Mouse (Mus musculus): ENCODE results near the gene Lrig3. TPM values are rescaled to one million over a fixed set of nuclear protein-coding genes. Genes with fewer than 3 reads are reported as not detected.

Lrig3 gene
- polyA plus RNA-seq, 1 experiment from 2014 or later: 18.1 TPM

GRCm38 (mm10) chr10:125995701-125996100, 29.7 kb downstream of the Lrig3 start:
- WGBS: 85% methylated on average over 6 of the region's 6 CpGs
- H3K36me3 ChIP-seq (ENCODE audit: insufficient read depth, low read length): peaks cover 46% of the 10 kb centered on the region
- ATAC-seq (ENCODE audit: low FRiP score, low TSS enrichment): no peak
- no peak overlapping the region for H3K4me2 ChIP-seq (replicated peaks; ENCODE audit: low read depth, low read length)
- H3K27ac ChIP-seq (ENCODE audit: low read length): no peak overlapping the region
- no peaks in the 10 kb centered on the region for H3K27me3 ChIP-seq (ENCODE audit: insufficient read depth, low read length)
- no peak overlapping the region for H3K9ac ChIP-seq (replicated peaks; ENCODE audit: low read length)
- H3K4me1 ChIP-seq (ENCODE audit: insufficient read depth, low read length): peaks cover 8% of the 10 kb centered on the region
- H3K9me3 ChIP-seq (ENCODE audit: low read length): no peaks in the 10 kb centered on the region
- no peak overlapping the region for H3K4me3 ChIP-seq (ENCODE audit: low read length)

- WGBS: 69% methylated on average over 9 of the region's 9 CpGs
- no peak for ATAC-seq (ENCODE audit: low FRiP score, low TSS enrichment)
These were observed 31.0 kb downstream of the Lrig3 start for GRCm38 (mm10) chr10:125996989-125997388.

GRCm38 (mm10) chr10:125999561-125999960, 33.6 kb downstream of the Lrig3 start:
- Histone ChIP-seq H3K36me3 (ENCODE audit: insufficient read depth, low read length) (peaks cover 58% of the 10 kb centered on the region), H3K27me3 (ENCODE audit: insufficient read depth, low read length) (no peaks in the 10 kb centered on the region), H3K27ac (ENCODE audit: low read length) (no peak overlapping the region), H3K4me2 (replicated peaks; ENCODE audit: low read depth, low read length) (no peak overlapping the region), H3K9ac (replicated peaks; ENCODE audit: low read length) (no peak overlapping the region), H3K9me3 (ENCODE audit: low read length) (no peaks in the 10 kb centered on the region), H3K4me3 (ENCODE audit: low read length) (no peak overlapping the region), H3K4me1 (ENCODE audit: insufficient read depth, low read length) (peaks cover 3% of the 10 kb centered on the region; the same call in 1 of the 2 replicates)
- 89% methylated on average over 6 of the region's 6 CpGs for WGBS
- ATAC-seq (ENCODE audit: low FRiP score, low TSS enrichment): no peak

More at GRCm38 (mm10) chr10:125996989-125997388, 31.0 kb downstream of the Lrig3 start:
- no peak overlapping the region for H3K9ac ChIP-seq (replicated peaks; ENCODE audit: low read length)
- no peaks in the 10 kb centered on the region; the same call in 1 of the 2 replicates for H3K4me1 ChIP-seq (ENCODE audit: insufficient read depth, low read length)
- H3K9me3 ChIP-seq (ENCODE audit: low read length): no peaks in the 10 kb centered on the region
- no peak overlapping the region for H3K4me2 ChIP-seq (replicated peaks; ENCODE audit: low read depth, low read length)
- H3K36me3 ChIP-seq (ENCODE audit: insufficient read depth, low read length): peaks cover 50% of the 10 kb centered on the region
- H3K4me3 ChIP-seq (ENCODE audit: low read length): no peak overlapping the region
- H3K27me3 ChIP-seq (ENCODE audit: insufficient read depth, low read length): no peaks in the 10 kb centered on the region
- H3K27ac ChIP-seq (ENCODE audit: low read length): no peak overlapping the region

- Histone ChIP-seq H3K4me2 (replicated peaks; ENCODE audit: low read depth, low read length) (no peak overlapping the region), H3K4me3 (ENCODE audit: low read length) (no peak overlapping the region), H3K9ac (replicated peaks; ENCODE audit: low read length) (no peak overlapping the region), H3K36me3 (ENCODE audit: insufficient read depth, low read length) (peaks cover 52% of the 10 kb centered on the region), H3K27me3 (ENCODE audit: insufficient read depth, low read length) (no peaks in the 10 kb centered on the region), H3K27ac (ENCODE audit: low read length) (no peak overlapping the region), H3K4me1 (ENCODE audit: insufficient read depth, low read length) (peaks cover 3% of the 10 kb centered on the region), H3K9me3 (ENCODE audit: low read length) (no peaks in the 10 kb centered on the region)
- WGBS: 85% methylated on average over 8 of the region's 8 CpGs
- no peak for ATAC-seq (ENCODE audit: low FRiP score, low TSS enrichment)
These were observed 35.0 kb downstream of the Lrig3 start for GRCm38 (mm10) chr10:126000861-126001390.

- Histone ChIP-seq H3K9me3 (ENCODE audit: low read length) (no peaks in the 10 kb centered on the region), H3K4me1 (ENCODE audit: insufficient read depth, low read length) (peaks cover 3% of the 10 kb centered on the region), H3K4me2 (replicated peaks; ENCODE audit: low read depth, low read length) (no peak overlapping the region), H3K27ac (ENCODE audit: low read length) (peak overlapping the region; percentile 82), H3K9ac (replicated peaks; ENCODE audit: low read length) (no peak overlapping the region), H3K36me3 (ENCODE audit: insufficient read depth, low read length) (peaks cover 50% of the 10 kb centered on the region), H3K4me3 (ENCODE audit: low read length) (no peak overlapping the region), H3K27me3 (ENCODE audit: insufficient read depth, low read length) (no peaks in the 10 kb centered on the region)
- ATAC-seq (ENCODE audit: low FRiP score, low TSS enrichment): 0 out of 2 replicates have a peak, but pooled peaks have one; percentile 20
- WGBS: 75% methylated on average over 14 of the region's 14 CpGs
These were observed 36.2 kb downstream of the Lrig3 start for GRCm38 (mm10) chr10:126002081-126002755.

- no peaks in the 10 kb centered on the region for H3K9me3 ChIP-seq (ENCODE audit: low read length)
- WGBS: 64% methylated on average over 18 of the region's 18 CpGs
- no peak overlapping the region for H3K4me3 ChIP-seq (ENCODE audit: low read length)
- no peak overlapping the region for H3K4me2 ChIP-seq (replicated peaks; ENCODE audit: low read depth, low read length)
- no peaks in the 10 kb centered on the region for H3K27me3 ChIP-seq (ENCODE audit: insufficient read depth, low read length)
- peaks cover 3% of the 10 kb centered on the region for H3K4me1 ChIP-seq (ENCODE audit: insufficient read depth, low read length)
- H3K27ac ChIP-seq (ENCODE audit: low read length): peak overlapping the region; percentile 82
- H3K36me3 ChIP-seq (ENCODE audit: insufficient read depth, low read length): peaks cover 51% of the 10 kb centered on the region
- no peak overlapping the region for H3K9ac ChIP-seq (replicated peaks; ENCODE audit: low read length)
- ATAC-seq (ENCODE audit: low FRiP score, low TSS enrichment): peak; percentile 66
These were observed 37.0 kb downstream of the Lrig3 start for GRCm38 (mm10) chr10:126002818-126003506.

GRCm38 (mm10) chr10:126003857-126004256, 37.9 kb downstream of the Lrig3 start:
- H3K36me3 ChIP-seq (ENCODE audit: insufficient read depth, low read length): peaks cover 56% of the 10 kb centered on the region
- peak overlapping the region; percentile 82 for H3K27ac ChIP-seq (ENCODE audit: low read length)
- H3K27me3 ChIP-seq (ENCODE audit: insufficient read depth, low read length): no peaks in the 10 kb centered on the region
- WGBS: 52% methylated on average over 1 of the region's 1 CpGs
- H3K4me2 ChIP-seq (replicated peaks; ENCODE audit: low read depth, low read length): no peak overlapping the region
- H3K9ac ChIP-seq (replicated peaks; ENCODE audit: low read length): no peak overlapping the region
- no peak overlapping the region for H3K4me3 ChIP-seq (ENCODE audit: low read length)
- H3K9me3 ChIP-seq (ENCODE audit: low read length): no peaks in the 10 kb centered on the region
- peak; percentile 82 for ATAC-seq (ENCODE audit: low FRiP score, low TSS enrichment)
- H3K4me1 ChIP-seq (ENCODE audit: insufficient read depth, low read length): peaks cover 3% of the 10 kb centered on the region

GRCm38 (mm10) chr10:126013667-126014066, 47.7 kb downstream of the Lrig3 start:
- Histone ChIP-seq H3K9me3 (ENCODE audit: low read length) (no peaks in the 10 kb centered on the region), H3K4me2 (replicated peaks; ENCODE audit: low read depth, low read length) (no peak overlapping the region), H3K27me3 (ENCODE audit: insufficient read depth, low read length) (no peaks in the 10 kb centered on the region), H3K9ac (replicated peaks; ENCODE audit: low read length) (no peak overlapping the region), H3K4me3 (ENCODE audit: low read length) (no peak overlapping the region), H3K4me1 (ENCODE audit: insufficient read depth, low read length) (no peaks in the 10 kb centered on the region), H3K27ac (ENCODE audit: low read length) (no peak overlapping the region), H3K36me3 (ENCODE audit: insufficient read depth, low read length) (peaks cover 80% of the 10 kb centered on the region)
- no peak for ATAC-seq (ENCODE audit: low FRiP score, low TSS enrichment)
- WGBS: 86% methylated on average over 11 of the region's 11 CpGs

- ATAC-seq (ENCODE audit: low FRiP score, low TSS enrichment): no peak
- Histone ChIP-seq H3K4me1 (ENCODE audit: insufficient read depth, low read length) (no peaks in the 10 kb centered on the region), H3K9ac (replicated peaks; ENCODE audit: low read length) (no peak overlapping the region), H3K27ac (ENCODE audit: low read length) (no peak overlapping the region), H3K4me2 (replicated peaks; ENCODE audit: low read depth, low read length) (no peak overlapping the region), H3K4me3 (ENCODE audit: low read length) (no peak overlapping the region), H3K36me3 (ENCODE audit: insufficient read depth, low read length) (peaks cover 70% of the 10 kb centered on the region), H3K27me3 (ENCODE audit: insufficient read depth, low read length) (no peaks in the 10 kb centered on the region), H3K9me3 (ENCODE audit: low read length) (no peaks in the 10 kb centered on the region)
- WGBS: 88% methylated on average over 8 of the region's 8 CpGs
These were observed 48.7 kb downstream of the Lrig3 start for GRCm38 (mm10) chr10:126014673-126015072.

GRCm38 (mm10) chr10:126015644-126016043, 49.7 kb downstream of the Lrig3 start:
- ATAC-seq (ENCODE audit: low FRiP score, low TSS enrichment): no peak
- H3K4me3 ChIP-seq (ENCODE audit: low read length): no peak overlapping the region
- no peak overlapping the region for H3K9ac ChIP-seq (replicated peaks; ENCODE audit: low read length)
- no peak overlapping the region for H3K4me2 ChIP-seq (replicated peaks; ENCODE audit: low read depth, low read length)
- no peaks in the 10 kb centered on the region for H3K4me1 ChIP-seq (ENCODE audit: insufficient read depth, low read length)
- no peaks in the 10 kb centered on the region for H3K9me3 ChIP-seq (ENCODE audit: low read length)
- peaks cover 60% of the 10 kb centered on the region for H3K36me3 ChIP-seq (ENCODE audit: insufficient read depth, low read length)
- H3K27ac ChIP-seq (ENCODE audit: low read length): no peak overlapping the region
- 85% methylated on average over 6 of the region's 6 CpGs for WGBS
- no peaks in the 10 kb centered on the region for H3K27me3 ChIP-seq (ENCODE audit: insufficient read depth, low read length)
